Mouse (Mus musculus) frontal cortex, postnatal 10 days (tissue): ENCODE results near the gene Gjd3.

Experiments used
- DNase-seq, 2 experiments: peaks; one replicate each; pipeline ENCODE4 v3.0.0; 2022; ENCODE audit warnings: low spot score in 2 of 2, mixed read lengths in 1 of 2

Gene Gjd3

GRCm38 (mm10) chr11:98981289-98981996 lies 1.4 kb downstream of the Gjd3 start:
- DNase-seq: no peak

- no peak for DNase-seq
Measured at GRCm38 (mm10) chr11:98979356-98979755, 3.5 kb downstream of the Gjd3 start.

- DNase-seq: no peak
Measured at GRCm38 (mm10) chr11:98978526-98979148, 4.2 kb downstream of the Gjd3 start.

GRCm38 (mm10) chr11:98974871-98975719 lies 7.7 kb downstream of the Gjd3 start:
- peak; percentile 55 to 75 for DNase-seq

GRCm38 (mm10) chr11:98974213-98974612 lies 8.6 kb downstream of the Gjd3 start:
- no peak for DNase-seq

GRCm38 (mm10) chr11:98973584-98973983 lies 9.2 kb downstream of the Gjd3 start:
- DNase-seq: peak in 1 of 2 experiments; percentile 36

- no peak for DNase-seq
Measured at GRCm38 (mm10) chr11:98972801-98973360, 9.9 kb downstream of the Gjd3 start.

- peak; percentile 62 to 83 for DNase-seq
Measured at GRCm38 (mm10) chr11:98972215-98972614, 10.6 kb downstream of the Gjd3 start.

- peak; percentile 65 to 68 for DNase-seq
Measured at GRCm38 (mm10) chr11:98971316-98972031, 11.3 kb downstream of the Gjd3 start.

GRCm38 (mm10) chr11:98970191-98970925 lies 12.5 kb downstream of the Gjd3 start:
- peak in 1 of 2 experiments; percentile 15 for DNase-seq

GRCm38 (mm10) chr11:98969496-98969927 lies 13.3 kb downstream of the Gjd3 start:
- peak; percentile 71 to 82 for DNase-seq

- peak in 1 of 2 experiments; percentile 38 for DNase-seq
Measured at GRCm38 (mm10) chr11:98968716-98969495, 13.9 kb downstream of the Gjd3 start.

GRCm38 (mm10) chr11:98968079-98968478 lies 14.7 kb downstream of the Gjd3 start:
- DNase-seq: peak in 1 of 2 experiments; percentile 38

GRCm38 (mm10) chr11:98966499-98967141 lies 16.2 kb downstream of the Gjd3 start:
- peak; percentile 77 to 82 for DNase-seq

- no peak for DNase-seq
Measured at GRCm38 (mm10) chr11:98965416-98966077, 17.3 kb downstream of the Gjd3 start.

- DNase-seq: no peak
Measured at GRCm38 (mm10) chr11:98964616-98965415, 18.0 kb downstream of the Gjd3 start.

GRCm38 (mm10) chr11:98964201-98964615 lies 18.6 kb downstream of the Gjd3 start:
- DNase-seq: no peak
